Mouse (Mus musculus) lung, postnatal 0 days (tissue): ENCODE measurements around the gene Pga5.

Experiments used
- CTCF ChIP-seq: IDR thresholded peaks from 2 replicates; pipeline ENCODE4 v1.5.1; 2016; ENCODE audit warnings: antibody characterized with exemption, mild to moderate bottlenecking
- EP300 ChIP-seq: IDR thresholded peaks from 2 replicates; pipeline ENCODE4 v1.6.1; 2016; ENCODE audit warnings: antibody characterized with exemption, mild to moderate bottlenecking, control low read depth

DNA sequence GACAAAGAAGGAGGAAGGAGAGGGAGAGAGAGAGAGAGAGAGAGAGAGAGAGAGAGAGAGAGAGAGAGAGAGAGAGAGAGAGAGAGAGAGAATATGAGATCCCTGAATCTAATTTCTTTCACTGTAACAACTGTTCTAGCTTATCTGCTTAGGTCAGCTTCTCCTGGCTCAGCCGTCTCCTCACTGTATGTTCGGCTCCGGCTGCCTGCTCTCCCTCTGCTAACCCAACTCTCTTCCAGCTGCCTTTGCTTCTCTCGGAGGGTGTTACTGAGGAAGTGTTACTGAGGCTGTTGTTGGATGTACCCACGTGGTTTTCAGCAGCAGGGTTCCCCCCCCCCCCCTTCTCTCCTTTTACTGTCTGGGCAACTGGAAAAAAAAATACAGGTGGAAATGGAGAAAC lies 37.8 kb downstream of the Pga5 start:
- TF ChIP-seq CTCF, result no peak
- no peak for TF ChIP-seq EP300
